Mouse (Mus musculus): Measurements from ENCODE around the gene Tmem231. TPM values are rescaled to one million over a fixed set of nuclear protein-coding genes. Genes with fewer than 3 reads are reported as not detected.
A peak's percentile ranks its signal among the peaks of the same experiment; 100 is the strongest.

The Tmem231 gene
- polyA plus RNA-seq, 1 experiment from 2014 or later, result 12.8 TPM

- ATAC-seq (replicated peaks; ENCODE audit: low FRiP score, low TSS enrichment, low read depth) (no peak), DNase-seq (ENCODE audit: low spot score) (no peak)
- 69% methylated on average over 16 of the region's 16 CpGs for WGBS
- Histone ChIP-seq H3K27me3 (replicated peaks; ENCODE audit: control insufficient read depth, insufficient read depth, low read length) (no peaks in the 10 kb centered on the region), H3K4me1 (replicated peaks; ENCODE audit: control insufficient read depth, insufficient read depth, low read length) (peaks cover 10% of the 10 kb centered on the region), H3K9ac (ENCODE audit: low read length) (no peak overlapping the region), H3K9me3 (ENCODE audit: control insufficient read depth, low read length) (no peaks in the 10 kb centered on the region), H3K27ac (ENCODE audit: low read depth) (no peak overlapping the region), H3K4me3 (ENCODE audit: low read depth, low read length) (no peak overlapping the region), H3K36me3 (ENCODE audit: control insufficient read depth, insufficient read depth, low read length) (no peaks in the 10 kb centered on the region), H3K4me2 (ENCODE audit: low read length) (peak overlapping the region; percentile 87; the same call in 1 of the 2 replicates)
Measured at GRCm38 (mm10) chr8:111931721-111932120, 2.0 kb downstream of the Tmem231 start.

DNA sequence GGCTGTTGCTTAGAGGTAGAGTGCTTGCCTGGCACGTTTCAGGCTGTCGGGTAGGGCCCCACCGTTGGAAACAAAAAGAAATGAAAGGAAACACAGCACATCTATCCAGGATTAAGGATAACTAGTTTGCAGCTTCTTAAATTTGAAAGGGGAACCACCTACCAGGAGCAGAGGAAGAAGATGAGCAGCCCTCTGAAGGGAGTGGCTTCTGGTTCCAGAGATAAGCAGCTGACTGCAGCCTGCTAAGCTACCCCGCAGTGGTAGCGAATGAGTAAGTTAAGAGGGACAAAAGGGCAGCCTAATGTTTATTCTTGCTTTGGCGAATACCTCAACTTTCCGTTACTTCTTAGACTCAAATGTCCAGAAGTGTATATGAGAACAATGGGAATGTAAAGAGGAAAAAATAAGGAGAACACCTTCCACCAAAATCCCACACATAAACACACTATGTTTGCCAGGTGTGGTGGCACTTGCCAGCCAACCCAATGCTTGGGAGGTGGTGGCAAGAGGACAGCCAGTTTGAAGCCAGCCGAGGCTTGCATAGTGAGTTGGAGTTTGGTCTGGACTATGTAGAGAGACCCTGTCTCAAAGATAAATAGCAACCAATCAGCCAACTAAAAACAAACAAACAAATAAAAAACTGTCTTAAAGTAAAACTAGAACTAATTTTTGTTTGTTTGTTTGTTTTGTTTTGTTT, 3.9 kb downstream of the Tmem231 start:
- 56% methylated on average over 8 of the region's 8 CpGs for WGBS

DNA sequence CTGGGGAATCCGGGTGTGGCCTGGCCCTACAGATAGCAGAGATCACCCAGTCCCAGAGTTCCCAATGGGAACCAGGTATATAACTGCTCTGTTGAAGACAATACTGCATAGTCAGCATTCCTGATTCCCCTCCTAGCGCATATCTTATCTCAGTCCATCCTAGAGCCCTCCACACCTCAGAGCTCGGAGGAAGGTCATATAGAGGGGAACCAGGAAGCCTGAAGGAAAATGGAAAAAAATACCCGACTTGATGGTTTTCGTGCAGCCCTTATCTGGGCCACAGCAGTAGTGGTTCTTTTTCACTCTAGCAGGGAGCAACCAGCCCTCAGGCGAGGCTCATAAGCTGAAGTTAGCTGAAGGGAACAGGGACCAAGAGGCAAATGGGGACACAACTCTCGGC, 8.7 kb downstream of the Tmem231 start:
- H3K4me2 ChIP-seq (ENCODE audit: low read length), result no peak overlapping the region

More for the DNA sequence above, 3.9 kb downstream of the Tmem231 start:
- H3K27me3 ChIP-seq (replicated peaks; ENCODE audit: control insufficient read depth, insufficient read depth, low read length), result no peaks in the 10 kb centered on the region
- no peak overlapping the region for H3K4me2 ChIP-seq (ENCODE audit: low read length)
- no peak overlapping the region for H3K4me3 ChIP-seq (ENCODE audit: low read depth, low read length)
- H3K27ac ChIP-seq (ENCODE audit: low read depth), result no peak overlapping the region
- H3K9me3 ChIP-seq (ENCODE audit: control insufficient read depth, low read length), result no peaks in the 10 kb centered on the region
- no peak overlapping the region for H3K9ac ChIP-seq (ENCODE audit: low read length)
- no peak for DNase-seq (ENCODE audit: low spot score)
- no peak for ATAC-seq (replicated peaks; ENCODE audit: low FRiP score, low TSS enrichment, low read depth)
- H3K36me3 ChIP-seq (ENCODE audit: control insufficient read depth, insufficient read depth, low read length), result no peaks in the 10 kb centered on the region
- H3K4me1 ChIP-seq (replicated peaks; ENCODE audit: control insufficient read depth, insufficient read depth, low read length), result peaks cover 10% of the 10 kb centered on the region

DNA sequence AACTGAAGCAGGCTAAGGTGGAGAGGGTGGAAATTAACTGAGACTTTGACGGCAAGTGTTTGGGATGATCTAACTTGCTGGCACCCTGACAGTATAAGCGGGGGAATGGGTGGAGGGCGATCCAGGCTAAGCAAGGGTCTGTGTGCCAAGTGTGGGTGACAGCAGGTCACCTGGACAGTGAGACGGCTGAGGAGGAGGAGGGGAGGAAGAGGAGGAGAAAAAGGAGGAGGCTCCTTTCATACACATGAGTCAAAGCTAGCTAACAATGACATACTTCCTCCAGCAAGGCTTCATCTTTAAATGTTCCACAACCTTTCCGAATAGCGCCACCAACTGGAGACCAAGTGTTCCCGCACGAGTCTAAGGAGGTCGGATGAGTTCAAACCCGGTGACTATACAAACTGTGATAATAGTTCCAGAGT, 10.3 kb downstream of the Tmem231 start:
- H3K9ac ChIP-seq (ENCODE audit: low read length), result no peak overlapping the region
- no peak overlapping the region for H3K27ac ChIP-seq (ENCODE audit: low read depth)
- no peaks in the 10 kb centered on the region for H3K9me3 ChIP-seq (ENCODE audit: control insufficient read depth, low read length)
- H3K4me2 ChIP-seq (ENCODE audit: low read length), result no peak overlapping the region
- no peaks in the 10 kb centered on the region for H3K27me3 ChIP-seq (replicated peaks; ENCODE audit: control insufficient read depth, insufficient read depth, low read length)
- no peak for DNase-seq (ENCODE audit: low spot score)
- no peaks in the 10 kb centered on the region for H3K36me3 ChIP-seq (ENCODE audit: control insufficient read depth, insufficient read depth, low read length)
- 32% methylated on average over 10 of the region's 10 CpGs for WGBS
- ATAC-seq (replicated peaks; ENCODE audit: low FRiP score, low TSS enrichment, low read depth), result 0 out of 2 replicates have a peak, but pooled peaks have one; percentile 29
- no peaks in the 10 kb centered on the region for H3K4me1 ChIP-seq (replicated peaks; ENCODE audit: control insufficient read depth, insufficient read depth, low read length)
- H3K4me3 ChIP-seq (ENCODE audit: low read depth, low read length), result no peak overlapping the region

More for the DNA sequence above, 8.7 kb downstream of the Tmem231 start:
- Histone ChIP-seq H3K36me3 (ENCODE audit: control insufficient read depth, insufficient read depth, low read length) (no peaks in the 10 kb centered on the region), H3K9ac (ENCODE audit: low read length) (no peak overlapping the region), H3K4me1 (replicated peaks; ENCODE audit: control insufficient read depth, insufficient read depth, low read length) (no peaks in the 10 kb centered on the region), H3K27ac (ENCODE audit: low read depth) (no peak overlapping the region), H3K27me3 (replicated peaks; ENCODE audit: control insufficient read depth, insufficient read depth, low read length) (no peaks in the 10 kb centered on the region), H3K9me3 (ENCODE audit: control insufficient read depth, low read length) (no peaks in the 10 kb centered on the region), H3K4me3 (ENCODE audit: low read depth, low read length) (no peak overlapping the region)
- 0 out of 2 replicates have a peak, but pooled peaks have one; percentile 41 for ATAC-seq (replicated peaks; ENCODE audit: low FRiP score, low TSS enrichment, low read depth)
- WGBS, result 60% methylated on average over 7 of the region's 7 CpGs
- DNase-seq (ENCODE audit: low spot score), result no peak

GRCm38 (mm10) chr8:111920971-111921370, 12.7 kb downstream of the Tmem231 start:
- Histone ChIP-seq H3K9ac (ENCODE audit: low read length) (no peak overlapping the region), H3K27ac (ENCODE audit: low read depth) (no peak overlapping the region), H3K36me3 (ENCODE audit: control insufficient read depth, insufficient read depth, low read length) (no peaks in the 10 kb centered on the region), H3K4me3 (ENCODE audit: low read depth, low read length) (no peak overlapping the region), H3K4me2 (ENCODE audit: low read length) (no peak overlapping the region), H3K27me3 (replicated peaks; ENCODE audit: control insufficient read depth, insufficient read depth, low read length) (no peaks in the 10 kb centered on the region), H3K9me3 (ENCODE audit: control insufficient read depth, low read length) (no peaks in the 10 kb centered on the region), H3K4me1 (replicated peaks; ENCODE audit: control insufficient read depth, insufficient read depth, low read length) (no peaks in the 10 kb centered on the region)
- no peak for DNase-seq (ENCODE audit: low spot score)
- ATAC-seq (replicated peaks; ENCODE audit: low FRiP score, low TSS enrichment, low read depth), result no peak
- 82% methylated on average over 4 of the region's 4 CpGs for WGBS

DNA sequence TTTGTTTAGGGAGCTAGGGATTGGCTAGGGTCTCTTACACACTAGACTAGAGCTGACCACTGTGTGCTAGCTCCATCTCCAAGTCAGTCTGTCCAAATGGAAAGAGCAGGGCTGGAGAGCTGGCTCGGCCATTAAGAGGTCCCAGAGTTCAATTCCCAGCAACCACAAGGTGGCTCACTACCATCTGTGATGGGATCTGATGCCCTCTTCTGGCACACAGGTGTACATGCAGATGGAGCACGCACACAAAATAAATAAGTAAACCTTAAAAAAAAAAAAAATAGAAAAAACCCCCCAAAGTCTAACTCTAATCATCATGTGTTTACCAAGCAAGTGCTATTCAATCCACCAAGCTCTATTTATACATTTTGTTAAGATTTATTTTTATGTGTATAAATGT, 14.0 kb downstream of the Tmem231 start:
- Histone ChIP-seq H3K4me2 (ENCODE audit: low read length) (no peak overlapping the region), H3K36me3 (ENCODE audit: control insufficient read depth, insufficient read depth, low read length) (no peaks in the 10 kb centered on the region), H3K9ac (ENCODE audit: low read length) (no peak overlapping the region), H3K9me3 (ENCODE audit: control insufficient read depth, low read length) (no peaks in the 10 kb centered on the region), H3K27me3 (replicated peaks; ENCODE audit: control insufficient read depth, insufficient read depth, low read length) (no peaks in the 10 kb centered on the region), H3K27ac (ENCODE audit: low read depth) (no peak overlapping the region), H3K4me1 (replicated peaks; ENCODE audit: control insufficient read depth, insufficient read depth, low read length) (no peaks in the 10 kb centered on the region), H3K4me3 (ENCODE audit: low read depth, low read length) (no peak overlapping the region)
- no peak for DNase-seq (ENCODE audit: low spot score)
- no peak for ATAC-seq (replicated peaks; ENCODE audit: low FRiP score, low TSS enrichment, low read depth)
- WGBS, result 87% methylated on average over 2 of the region's 2 CpGs

- H3K9me3 ChIP-seq (ENCODE audit: control insufficient read depth, low read length), result no peaks in the 10 kb centered on the region
- H3K27ac ChIP-seq (ENCODE audit: low read depth), result no peak overlapping the region
- no peak overlapping the region for H3K4me2 ChIP-seq (ENCODE audit: low read length)
- H3K9ac ChIP-seq (ENCODE audit: low read length), result no peak overlapping the region
- no peak overlapping the region for H3K4me3 ChIP-seq (ENCODE audit: low read depth, low read length)
- ATAC-seq (replicated peaks; ENCODE audit: low FRiP score, low TSS enrichment, low read depth), result peak; percentile 66
- peaks cover 20% of the 10 kb centered on the region for H3K27me3 ChIP-seq (replicated peaks; ENCODE audit: control insufficient read depth, insufficient read depth, low read length)
- H3K36me3 ChIP-seq (ENCODE audit: control insufficient read depth, insufficient read depth, low read length), result no peaks in the 10 kb centered on the region
- H3K4me1 ChIP-seq (replicated peaks; ENCODE audit: control insufficient read depth, insufficient read depth, low read length), result 0 out of 2 replicates have a peak, but pooled peaks cover 4% of the 10 kb centered on the region
- DNase-seq (ENCODE audit: low spot score), result no peak
- WGBS, result 67% methylated on average over 12 of the region's 12 CpGs
Measured at GRCm38 (mm10) chr8:111912860-111913432, 20.7 kb downstream of the Tmem231 start.

GRCm38 (mm10) chr8:111911572-111911971, 22.1 kb downstream of the Tmem231 start:
- H3K27ac ChIP-seq (ENCODE audit: low read depth), result no peak overlapping the region
- 0 out of 2 replicates have a peak, but pooled peaks cover 4% of the 10 kb centered on the region for H3K4me1 ChIP-seq (replicated peaks; ENCODE audit: control insufficient read depth, insufficient read depth, low read length)

More at GRCm38 (mm10) chr8:111911572-111911971, 22.1 kb downstream of the Tmem231 start:
- no peak overlapping the region for H3K9ac ChIP-seq (ENCODE audit: low read length)
- H3K4me2 ChIP-seq (ENCODE audit: low read length), result no peak overlapping the region
- H3K9me3 ChIP-seq (ENCODE audit: control insufficient read depth, low read length), result no peaks in the 10 kb centered on the region
- H3K27me3 ChIP-seq (replicated peaks; ENCODE audit: control insufficient read depth, insufficient read depth, low read length), result peaks cover 20% of the 10 kb centered on the region
- DNase-seq (ENCODE audit: low spot score), result no peak
- 61% methylated on average over 7 of the region's 7 CpGs for WGBS
- H3K4me3 ChIP-seq (ENCODE audit: low read depth, low read length), result no peak overlapping the region
- no peaks in the 10 kb centered on the region for H3K36me3 ChIP-seq (ENCODE audit: control insufficient read depth, insufficient read depth, low read length)
- no peak for ATAC-seq (replicated peaks; ENCODE audit: low FRiP score, low TSS enrichment, low read depth)
